Comparison of ENCODE assay signal across 8 mouse cellular contexts in genomic region chr11:82870173-82871030, GRCm38 (mm10). TPM values are rescaled to one million over a fixed set of nuclear protein-coding genes. Genes with fewer than 3 reads are reported as not detected.
DNase-seq lines count a peak whose midpoint lies in the region; ATAC-seq and TF ChIP-seq lines count a peak whose summit lies in the region.

No protein-coding gene starts in this region.

- no peaks in the 10 kb centered on the region for H3K9me3 ChIP-seq in embryonic facial prominence, embryonic 11.5 days (replicated peaks; ENCODE audit: control insufficient read depth, low read length)
- no peaks in the 10 kb centered on the region for H3K9me3 ChIP-seq in intestine, embryonic 16.5 days (ENCODE audit: control insufficient read depth, low read length)
- H3K9me3 ChIP-seq in limb, embryonic 12.5 days, result no peaks in the 10 kb centered on the region
- H3K9me3 ChIP-seq in midbrain, embryonic 12.5 days, result no peaks in the 10 kb centered on the region

- peak; percentile 12 to 75 for DNase-seq in urinary bladder, adult 18-20 months (ENCODE audit: low spot score in 2 of 2)
- DNase-seq in urinary bladder, postnatal 10 days (ENCODE audit: low spot score), result no peak
- DNase-seq in embryonic facial prominence, embryonic 11.5 days (ENCODE audit: low spot score), result peak; percentile 43
- DNase-seq in spleen, adult 2 months (ENCODE audit: low read depth in 1 of 2, low spot score in 2 of 2), result peak; percentile 27 to 51

- TF ChIP-seq CTCF in spleen, adult 2 months (IDR thresholded peaks at IDR 0.05; ENCODE audit: extremely low read depth, insufficient read depth, insufficient read length, insufficient replicate concordance), result no peak

- ATAC-seq in embryonic facial prominence, embryonic 11.5 days (replicated peaks; ENCODE audit: insufficient number of reproducible peaks, low FRiP score, low TSS enrichment, low read depth), result peak; percentile 58; the same call in 1 of the 2 replicates
- ATAC-seq in granulocyte monocyte progenitor cell, adult 5-6 weeks (replicated peaks; ENCODE audit: poor library complexity, severe bottlenecking), result peak; percentile 77
- ATAC-seq in intestine, embryonic 16.5 days, result peak; percentile 83
- peak; percentile 52 for ATAC-seq in limb, embryonic 12.5 days (ENCODE audit: insufficient number of reproducible peaks, insufficient read depth, low FRiP score, low TSS enrichment, low read depth)
- peak; percentile 39 for ATAC-seq in midbrain, embryonic 12.5 days (ENCODE audit: low FRiP score, low read depth)

- no peaks in the 10 kb centered on the region for H3K27me3 ChIP-seq in embryonic facial prominence, embryonic 11.5 days (ENCODE audit: control insufficient read depth, insufficient read depth, low read length)
- no peaks in the 10 kb centered on the region for H3K27me3 ChIP-seq in intestine, embryonic 16.5 days (replicated peaks; ENCODE audit: control insufficient read depth, insufficient read depth, low read length)
- H3K27me3 ChIP-seq in limb, embryonic 12.5 days, result no peaks in the 10 kb centered on the region
- H3K27me3 ChIP-seq in midbrain, embryonic 12.5 days, result 0 out of 2 replicates have a peak, but pooled peaks cover 3% of the 10 kb centered on the region
- no peaks in the 10 kb centered on the region for H3K27me3 ChIP-seq in spleen, adult 2 months (ENCODE audit: control insufficient read depth, insufficient read depth, low read length)

- H3K9ac ChIP-seq in embryonic facial prominence, embryonic 11.5 days (replicated peaks; ENCODE audit: low read length), result peak overlapping the region; percentile 75
- H3K9ac ChIP-seq in intestine, embryonic 16.5 days (ENCODE audit: low read depth, low read length), result peak overlapping the region; percentile 87
- H3K9ac ChIP-seq in limb, embryonic 12.5 days (replicated peaks), result peak overlapping the region; percentile 69
- H3K9ac ChIP-seq in midbrain, embryonic 12.5 days (replicated peaks), result peak overlapping the region; percentile 77

- 5% methylated on average over 36 of the region's 36 CpGs for WGBS in embryonic facial prominence, embryonic 11.5 days
- WGBS in intestine, embryonic 16.5 days, result 2% methylated on average over 36 of the region's 36 CpGs
- 4% methylated on average over 36 of the region's 36 CpGs for WGBS in limb, embryonic 12.5 days
- 4% methylated on average over 36 of the region's 36 CpGs for WGBS in midbrain, embryonic 12.5 days
- WGBS in spleen, adult 2 months, result under 1% methylated on average over 36 of the region's 36 CpGs

- H3K4me3 ChIP-seq in embryonic facial prominence, embryonic 11.5 days (ENCODE audit: low read depth, low read length), result peak overlapping the region; percentile 77
- peak overlapping the region; percentile 87 for H3K4me3 ChIP-seq in intestine, embryonic 16.5 days (ENCODE audit: low read length)
- H3K4me3 ChIP-seq in limb, embryonic 12.5 days (replicated peaks), result peak overlapping the region; percentile 83
- H3K4me3 ChIP-seq in midbrain, embryonic 12.5 days, result peak overlapping the region; percentile 68
- peak overlapping the region; percentile 76 for H3K4me3 ChIP-seq in spleen, adult 2 months (ENCODE audit: extremely low read depth, insufficient read depth, insufficient read length)

- no peaks in the 10 kb centered on the region; the same call in 1 of the 2 replicates for H3K4me1 ChIP-seq in embryonic facial prominence, embryonic 11.5 days (ENCODE audit: control insufficient read depth, insufficient read depth, low read length)
- H3K4me1 ChIP-seq in intestine, embryonic 16.5 days (ENCODE audit: control insufficient read depth, insufficient read depth, low read length), result no peaks in the 10 kb centered on the region
- 0 out of 2 replicates have a peak, but pooled peaks cover 8% of the 10 kb centered on the region for H3K4me1 ChIP-seq in limb, embryonic 12.5 days (replicated peaks)
- H3K4me1 ChIP-seq in midbrain, embryonic 12.5 days, result peaks cover 16% of the 10 kb centered on the region; the same call in 1 of the 2 replicates
- H3K4me1 ChIP-seq in spleen, adult 2 months (ENCODE audit: control insufficient read depth, insufficient read depth, insufficient read length), result peaks cover 5% of the 10 kb centered on the region

- no peak overlapping the region for H3K27ac ChIP-seq in embryonic facial prominence, embryonic 11.5 days (replicated peaks; ENCODE audit: low read depth, low read length)
- H3K27ac ChIP-seq in intestine, embryonic 16.5 days (ENCODE audit: low read length), result peak overlapping the region; percentile 82
- peak overlapping the region; percentile 17; the same call in 1 of the 2 replicates for H3K27ac ChIP-seq in limb, embryonic 12.5 days
- H3K27ac ChIP-seq in midbrain, embryonic 12.5 days (replicated peaks), result no peak overlapping the region
- peak overlapping the region; percentile 74 for H3K27ac ChIP-seq in spleen, adult 2 months (ENCODE audit: insufficient read depth, low read length)

- peak overlapping the region; percentile 86 for H3K4me2 ChIP-seq in embryonic facial prominence, embryonic 11.5 days (ENCODE audit: low read depth, low read length)
- H3K4me2 ChIP-seq in intestine, embryonic 16.5 days (ENCODE audit: low read depth, low read length), result peak overlapping the region; percentile 59
- H3K4me2 ChIP-seq in limb, embryonic 12.5 days, result peak overlapping the region; percentile 70
- peak overlapping the region; percentile 81 for H3K4me2 ChIP-seq in midbrain, embryonic 12.5 days (replicated peaks)

- no peak for TF ChIP-seq POLR2A in spleen, adult 2 months (IDR thresholded peaks at IDR 0.05; ENCODE audit: low read depth, low read length)

- no peaks in the 10 kb centered on the region for H3K36me3 ChIP-seq in embryonic facial prominence, embryonic 11.5 days (replicated peaks; ENCODE audit: control insufficient read depth, insufficient read depth, low read depth, low read length)
- no peaks in the 10 kb centered on the region for H3K36me3 ChIP-seq in intestine, embryonic 16.5 days (ENCODE audit: control insufficient read depth, insufficient read depth, low read length)
- H3K36me3 ChIP-seq in limb, embryonic 12.5 days, result no peaks in the 10 kb centered on the region
- H3K36me3 ChIP-seq in midbrain, embryonic 12.5 days, result no peaks in the 10 kb centered on the region
- no peaks in the 10 kb centered on the region for H3K36me3 ChIP-seq in spleen, adult 2 months (ENCODE audit: control insufficient read depth, insufficient read depth, low read length)

RNA-seq across cellular contexts. Expression of gene Rffl, which starts 0.6 kb away (rescaled TPM):
- 12.1 and 12.8 TPM in 2 replicates for polyA plus RNA-seq in embryonic facial prominence, embryonic 11.5 days (2014; fragmentation: Nextera tagmentation; extraction: Ambion mirVana)
- 26.6 and 35.3 TPM in 2 replicates for total RNA-seq in granulocyte monocyte progenitor cell, adult 5-6 weeks (2014; fragmentation: Nextera tagmentation)
- total RNA-seq in granulocyte monocyte progenitor cell, adult 5-6 weeks (2017), result 18.6 and 21.8 TPM in 2 replicates
- polyA plus RNA-seq in intestine, embryonic 16.5 days (2015; fragmentation: Nextera tagmentation; extraction: Ambion mirVana), result 13.1 and 13.6 TPM in 2 replicates
- polyA plus RNA-seq in limb, embryonic 12.5 days (2016; fragmentation: Nextera tagmentation; extraction: Ambion mirVana), result 18.8 and 19.5 TPM in 2 replicates
- 7.9 and 8.9 TPM in 2 replicates for polyA plus RNA-seq in midbrain, embryonic 12.5 days (2016; fragmentation: Nextera tagmentation; extraction: Ambion mirVana)
- polyA plus RNA-seq in spleen, adult 2 months (2012; rRNA removed), result 12.0 and 13.3 TPM in 2 replicates

RNA-seq across cellular contexts. Expression of gene Rad51d, which starts 20.0 kb away (rescaled TPM):
- polyA plus RNA-seq in embryonic facial prominence, embryonic 11.5 days (2014; fragmentation: Nextera tagmentation; extraction: Ambion mirVana), result 13.4 and 13.5 TPM in 2 replicates
- total RNA-seq in granulocyte monocyte progenitor cell, adult 5-6 weeks (2014; fragmentation: Nextera tagmentation), result 11.5 and 24.9 TPM in 2 replicates
- total RNA-seq in granulocyte monocyte progenitor cell, adult 5-6 weeks (2017), result 15.3 and 18.2 TPM in 2 replicates
- 13.9 and 15.0 TPM in 2 replicates for polyA plus RNA-seq in intestine, embryonic 16.5 days (2015; fragmentation: Nextera tagmentation; extraction: Ambion mirVana)
- polyA plus RNA-seq in limb, embryonic 12.5 days (2016; fragmentation: Nextera tagmentation; extraction: Ambion mirVana), result 10.3 and 11.8 TPM in 2 replicates
- polyA plus RNA-seq in midbrain, embryonic 12.5 days (2016; fragmentation: Nextera tagmentation; extraction: Ambion mirVana), result 12.8 and 14.1 TPM in 2 replicates
- polyA plus RNA-seq in spleen, adult 2 months (2012; rRNA removed), result 10.9 and 11.8 TPM in 2 replicates

RNA-seq across cellular contexts. Expression of gene Fndc8, which starts 21.5 kb away (rescaled TPM):
- polyA plus RNA-seq in embryonic facial prominence, embryonic 11.5 days (2014; fragmentation: Nextera tagmentation; extraction: Ambion mirVana), result 0.18 TPM in 1 of 2 replicates, not detected in the other
- total RNA-seq in granulocyte monocyte progenitor cell, adult 5-6 weeks (2014; fragmentation: Nextera tagmentation), result not detected in 2 replicates
- not detected in 2 replicates for total RNA-seq in granulocyte monocyte progenitor cell, adult 5-6 weeks (2017)
- polyA plus RNA-seq in intestine, embryonic 16.5 days (2015; fragmentation: Nextera tagmentation; extraction: Ambion mirVana), result 0.16 and 0.23 TPM in 2 replicates
- 0.32 and 0.49 TPM in 2 replicates for polyA plus RNA-seq in limb, embryonic 12.5 days (2016; fragmentation: Nextera tagmentation; extraction: Ambion mirVana)
- polyA plus RNA-seq in midbrain, embryonic 12.5 days (2016; fragmentation: Nextera tagmentation; extraction: Ambion mirVana), result 0.27 and 0.64 TPM in 2 replicates
- polyA plus RNA-seq in spleen, adult 2 months (2012; rRNA removed), result 0.06 and 0.07 TPM in 2 replicates

RNA-seq across cellular contexts. Expression of gene Nle1, which starts 37.8 kb away (rescaled TPM):
- 23.2 and 33.7 TPM in 2 replicates for polyA plus RNA-seq in embryonic facial prominence, embryonic 11.5 days (2014; fragmentation: Nextera tagmentation; extraction: Ambion mirVana)
- total RNA-seq in granulocyte monocyte progenitor cell, adult 5-6 weeks (2014; fragmentation: Nextera tagmentation), result 36.8 and 41.7 TPM in 2 replicates
- 23.0 and 24.5 TPM in 2 replicates for total RNA-seq in granulocyte monocyte progenitor cell, adult 5-6 weeks (2017)
- polyA plus RNA-seq in intestine, embryonic 16.5 days (2015; fragmentation: Nextera tagmentation; extraction: Ambion mirVana), result 25.8 and 31.2 TPM in 2 replicates
- 39.9 and 46.3 TPM in 2 replicates for polyA plus RNA-seq in limb, embryonic 12.5 days (2016; fragmentation: Nextera tagmentation; extraction: Ambion mirVana)
- 33.8 and 33.9 TPM in 2 replicates for polyA plus RNA-seq in midbrain, embryonic 12.5 days (2016; fragmentation: Nextera tagmentation; extraction: Ambion mirVana)
- 53.5 and 61.3 TPM in 2 replicates for polyA plus RNA-seq in spleen, adult 2 months (2012; rRNA removed)

RNA-seq across cellular contexts. Expression of gene Unc45b, which starts 39.9 kb away (rescaled TPM):
- 2.6 and 2.9 TPM in 2 replicates for polyA plus RNA-seq in embryonic facial prominence, embryonic 11.5 days (2014; fragmentation: Nextera tagmentation; extraction: Ambion mirVana)
- total RNA-seq in granulocyte monocyte progenitor cell, adult 5-6 weeks (2014; fragmentation: Nextera tagmentation), result not detected in 2 replicates
- total RNA-seq in granulocyte monocyte progenitor cell, adult 5-6 weeks (2017), result not detected in 2 replicates
- polyA plus RNA-seq in intestine, embryonic 16.5 days (2015; fragmentation: Nextera tagmentation; extraction: Ambion mirVana), result 2.3 and 2.6 TPM in 2 replicates
- 11.5 and 12.4 TPM in 2 replicates for polyA plus RNA-seq in limb, embryonic 12.5 days (2016; fragmentation: Nextera tagmentation; extraction: Ambion mirVana)
- polyA plus RNA-seq in midbrain, embryonic 12.5 days (2016; fragmentation: Nextera tagmentation; extraction: Ambion mirVana), result 0.89 and 0.93 TPM in 2 replicates
- 0.31 and 0.82 TPM in 2 replicates for polyA plus RNA-seq in spleen, adult 2 months (2012; rRNA removed)

Comparison
In these comparisons a context has a peak if more than half of its experiments do, and no peak if none do; other contexts are left out.
1. H3K27ac ChIP-seq: peak in intestine, embryonic 16.5 days (single experiment), limb, embryonic 12.5 days (single experiment) and spleen, adult 2 months (single experiment); none in embryonic facial prominence, embryonic 11.5 days (single experiment) and midbrain, embryonic 12.5 days (single experiment).
2. Peak in every context shown above with its lines, with median percentiles within 50 percentile points of each other: ATAC-seq, H3K4me2 ChIP-seq, H3K4me3 ChIP-seq and H3K9ac ChIP-seq.